Mouse (Mus musculus) intestine, embryonic 15.5 days (tissue): ENCODE results near the gene Insyn1. TPM values are rescaled to one million over a fixed set of nuclear protein-coding genes. Genes with fewer than 3 reads are reported as not detected.

Experiments used
- ATAC-seq: fragments of 200-750 bp; cut with Nextera tagmentation; 2 replicates; pipeline ENCODE4 v1.8.0; 2017; ENCODE audit warnings: moderate TSS enrichment, moderate library complexity
- H3K27ac ChIP-seq: fragments of 300-500 bp; sonication (generic); 2 replicates; pipeline ENCODE4 v1.5.1; 2015; ENCODE audit warnings: mild to moderate bottlenecking, inconsistent platforms
- H3K27me3 ChIP-seq: fragments of 300-500 bp; sonication (generic); replicated peaks from 2 replicates; pipeline ENCODE4 v1.6.1; 2015; ENCODE audit warnings: inconsistent platforms
- H3K36me3 ChIP-seq: fragments of 300-500 bp; sonication (generic); 2 replicates; pipeline ENCODE4 v1.6.1; 2015; ENCODE audit warnings: inconsistent platforms
- H3K4me1 ChIP-seq: fragments of 300-500 bp; sonication (generic); replicated peaks from 2 replicates; pipeline ENCODE4 v1.6.1; 2015; ENCODE audit warnings: inconsistent platforms
- H3K4me2 ChIP-seq: fragments of 300-500 bp; sonication (generic); replicated peaks from 2 replicates; pipeline ENCODE4 v1.6.1; 2015; ENCODE audit warnings: mild to moderate bottlenecking, inconsistent platforms
- H3K4me3 ChIP-seq: fragments of 300-500 bp; sonication (generic); replicated peaks from 2 replicates; pipeline ENCODE4 v1.5.1; 2015; ENCODE audit warnings: inconsistent platforms
- H3K9ac ChIP-seq: fragments of 300-500 bp; sonication (generic); 2 replicates; pipeline ENCODE4 v1.6.1; 2015; ENCODE audit warnings: inconsistent platforms
- H3K9me3 ChIP-seq: fragments of 300-500 bp; sonication (generic); 2 replicates; pipeline ENCODE4 v1.6.1; 2016; ENCODE audit warnings: inconsistent platforms
- WGBS: fragments of 180-500 bp; shearing (Covaris S2); methylation state at CpG from one replicate; pipeline ENCODE4 v1.1.7; 2015; 5-methylcytosine and 5-hydroxymethylcytosine counted together
- polyA plus RNA-seq: library from polyadenylated mRNA; unstranded; fragments of >200 nt; fragmentation: Nextera tagmentation; extraction: Ambion mirVana; gene quantifications from 2 replicates; pipeline ENCODE4 v1.2.1, GENCODE M21; 2015

Gene Insyn1
- polyA plus RNA-seq, 1 experiment from 2014 or later = 0.67 TPM

GRCm38 (mm10) chr9:58521883-58522423 lies 33.5 kb downstream of the Insyn1 start:
- Histone ChIP-seq H3K27ac (no peak overlapping the region), H3K9me3 (no peaks in the 10 kb centered on the region), H3K4me1 (0 out of 2 replicates have a peak, but pooled peaks cover 4% of the 10 kb centered on the region), H3K27me3 (no peaks in the 10 kb centered on the region), H3K4me3 (no peak overlapping the region), H3K9ac (no peak overlapping the region), H3K36me3 (no peaks in the 10 kb centered on the region), H3K4me2 (no peak overlapping the region)
- ATAC-seq = no peak
- WGBS = 41% methylated on average over 4 of the region's 4 CpGs

GRCm38 (mm10) chr9:58525108-58525507 lies 36.7 kb downstream of the Insyn1 start:
- Histone ChIP-seq H3K36me3 (no peaks in the 10 kb centered on the region), H3K27me3 (no peaks in the 10 kb centered on the region), H3K4me1 (0 out of 2 replicates have a peak, but pooled peaks cover 4% of the 10 kb centered on the region), H3K9me3 (no peaks in the 10 kb centered on the region), H3K4me2 (no peak overlapping the region), H3K4me3 (no peak overlapping the region), H3K9ac (no peak overlapping the region), H3K27ac (no peak overlapping the region)
- ATAC-seq = no peak
- WGBS = 87% methylated on average over 4 of the region's 4 CpGs

GRCm38 (mm10) chr9:58527841-58528240 lies 39.4 kb downstream of the Insyn1 start:
- WGBS = 60% methylated on average over 4 of the region's 4 CpGs
- Histone ChIP-seq H3K9me3 (no peaks in the 10 kb centered on the region), H3K27ac (no peak overlapping the region)

GRCm38 (mm10) chr9:58530407-58530806 lies 42.0 kb downstream of the Insyn1 start:
- no peak overlapping the region for H3K4me2 ChIP-seq
- no peak for ATAC-seq
- whole genome bisulfite sequencing = 92% methylated on average over 13 of the region's 13 CpGs
- H3K9me3 ChIP-seq = no peaks in the 10 kb centered on the region
- no peak overlapping the region for H3K4me3 ChIP-seq
- no peaks in the 10 kb centered on the region for H3K36me3 ChIP-seq
- H3K4me1 ChIP-seq = no peaks in the 10 kb centered on the region
- no peak overlapping the region for H3K9ac ChIP-seq
- no peaks in the 10 kb centered on the region for H3K27me3 ChIP-seq
- no peak overlapping the region for H3K27ac ChIP-seq

More at GRCm38 (mm10) chr9:58527841-58528240, 39.4 kb downstream of the Insyn1 start:
- Histone ChIP-seq H3K4me2 (no peak overlapping the region), H3K4me1 (no peaks in the 10 kb centered on the region), H3K9ac (no peak overlapping the region), H3K36me3 (no peaks in the 10 kb centered on the region), H3K27me3 (no peaks in the 10 kb centered on the region), H3K4me3 (no peak overlapping the region)
- ATAC-seq = no peak

- ATAC-seq = no peak
- Histone ChIP-seq H3K4me2 (no peak overlapping the region), H3K4me3 (no peak overlapping the region), H3K9ac (no peak overlapping the region), H3K27ac (no peak overlapping the region), H3K36me3 (no peaks in the 10 kb centered on the region), H3K9me3 (no peaks in the 10 kb centered on the region), H3K4me1 (no peaks in the 10 kb centered on the region), H3K27me3 (no peaks in the 10 kb centered on the region)
- WGBS = 93% methylated on average over 4 of the region's 4 CpGs
Observed at GRCm38 (mm10) chr9:58532236-58532635, 43.8 kb downstream of the Insyn1 start.

- WGBS = 88% methylated on average over 6 of the region's 6 CpGs
- no peaks in the 10 kb centered on the region for H3K36me3 ChIP-seq
- H3K27ac ChIP-seq = no peak overlapping the region
- no peaks in the 10 kb centered on the region for H3K4me1 ChIP-seq
- H3K9me3 ChIP-seq = no peaks in the 10 kb centered on the region
- no peaks in the 10 kb centered on the region for H3K27me3 ChIP-seq
- no peak for ATAC-seq
- no peak overlapping the region for H3K4me3 ChIP-seq
- H3K4me2 ChIP-seq = no peak overlapping the region
- no peak overlapping the region for H3K9ac ChIP-seq
Observed at GRCm38 (mm10) chr9:58533322-58533721, 44.9 kb downstream of the Insyn1 start.

- no peaks in the 10 kb centered on the region for H3K9me3 ChIP-seq
- peak; percentile 56; the same call in 1 of the 2 replicates for ATAC-seq
- no peak overlapping the region for H3K27ac ChIP-seq
- no peak overlapping the region for H3K4me2 ChIP-seq
- no peak overlapping the region for H3K4me3 ChIP-seq
- H3K27me3 ChIP-seq = no peaks in the 10 kb centered on the region
- H3K4me1 ChIP-seq = no peaks in the 10 kb centered on the region
- 40% methylated on average over 1 of the region's 1 CpGs for WGBS
- no peak overlapping the region for H3K9ac ChIP-seq
- H3K36me3 ChIP-seq = peaks cover 3% of the 10 kb centered on the region; the same call in 1 of the 2 replicates
Observed at GRCm38 (mm10) chr9:58534766-58535165, 46.4 kb downstream of the Insyn1 start.

- Histone ChIP-seq H3K4me3 (no peak overlapping the region), H3K36me3 (peaks cover 3% of the 10 kb centered on the region; the same call in 1 of the 2 replicates), H3K9me3 (no peaks in the 10 kb centered on the region), H3K27me3 (no peaks in the 10 kb centered on the region), H3K4me2 (no peak overlapping the region), H3K27ac (no peak overlapping the region), H3K4me1 (no peaks in the 10 kb centered on the region), H3K9ac (no peak overlapping the region)
- peak; percentile 60 for ATAC-seq
- 80% methylated on average over 20 of the region's 20 CpGs for WGBS
Observed at GRCm38 (mm10) chr9:58535447-58536134, 47.2 kb downstream of the Insyn1 start.

GRCm38 (mm10) chr9:58537774-58538173 lies 49.4 kb downstream of the Insyn1 start:
- ATAC-seq = no peak
- peaks cover 11% of the 10 kb centered on the region for H3K4me1 ChIP-seq
- no peaks in the 10 kb centered on the region for H3K27me3 ChIP-seq
- H3K9me3 ChIP-seq = no peaks in the 10 kb centered on the region
- no peak overlapping the region for H3K4me3 ChIP-seq
- no peak overlapping the region for H3K4me2 ChIP-seq
- WGBS = 84% methylated on average over 3 of the region's 3 CpGs
- no peak overlapping the region for H3K27ac ChIP-seq
- peaks cover 3% of the 10 kb centered on the region; the same call in 1 of the 2 replicates for H3K36me3 ChIP-seq
- no peak overlapping the region for H3K9ac ChIP-seq

GRCm38 (mm10) chr9:58539886-58540285 lies 51.5 kb downstream of the Insyn1 start:
- no peaks in the 10 kb centered on the region for H3K9me3 ChIP-seq
- H3K36me3 ChIP-seq = peaks cover 3% of the 10 kb centered on the region; the same call in 1 of the 2 replicates
- no peak overlapping the region for H3K27ac ChIP-seq
- 48% methylated on average over 5 of the region's 5 CpGs for WGBS
- H3K4me1 ChIP-seq = peaks cover 11% of the 10 kb centered on the region
- H3K4me2 ChIP-seq = no peak overlapping the region
- peak; percentile 35; the same call in 1 of the 2 replicates for ATAC-seq
- no peaks in the 10 kb centered on the region for H3K27me3 ChIP-seq
- H3K4me3 ChIP-seq = no peak overlapping the region
- no peak overlapping the region for H3K9ac ChIP-seq

GRCm38 (mm10) chr9:58541895-58542338 lies 53.5 kb downstream of the Insyn1 start:
- H3K27ac ChIP-seq = peak overlapping the region; percentile 40
- no peaks in the 10 kb centered on the region for H3K9me3 ChIP-seq
- 42% methylated on average over 6 of the region's 6 CpGs for WGBS
- peaks cover 11% of the 10 kb centered on the region for H3K4me1 ChIP-seq
- no peaks in the 10 kb centered on the region for H3K27me3 ChIP-seq
- no peak overlapping the region for H3K4me3 ChIP-seq
- peak; percentile 72 for ATAC-seq
- no peak overlapping the region for H3K9ac ChIP-seq
- peaks cover 3% of the 10 kb centered on the region; the same call in 1 of the 2 replicates for H3K36me3 ChIP-seq
- no peak overlapping the region for H3K4me2 ChIP-seq

- Histone ChIP-seq H3K4me3 (no peak overlapping the region), H3K36me3 (no peaks in the 10 kb centered on the region), H3K4me2 (peak overlapping the region; percentile 28), H3K27ac (no peak overlapping the region), H3K9ac (no peak overlapping the region), H3K9me3 (no peaks in the 10 kb centered on the region), H3K4me1 (peaks cover 11% of the 10 kb centered on the region), H3K27me3 (no peaks in the 10 kb centered on the region)
- WGBS = 58% methylated on average over 4 of the region's 4 CpGs
- ATAC-seq = no peak
Observed at GRCm38 (mm10) chr9:58544879-58545324, 56.5 kb downstream of the Insyn1 start.
